Mouse (Mus musculus) adrenal gland, postnatal 36 days (tissue): Measurements from ENCODE around the gene Eaf2. TPM values are rescaled to one million over a fixed set of nuclear protein-coding genes. Genes with fewer than 3 reads are reported as not detected.

Experiments
- DNase-seq, 2 experiments: peaks; one replicate each; pipeline ENCODE4 v3.0.0; 2021; ENCODE audit warnings: mixed read lengths in 1 of 2
- long read RNA-seq, 2 experiments: library from polyadenylated mRNA; stranded (forward); transcript quantifications; one replicate each; pipeline ENCODE4 v2.0.0; 2021; ENCODE audit warnings: borderline sequencing depth in 2 of 2
- total RNA-seq, 2 experiments: library from RNA; stranded (reverse); gene quantifications; 2 replicates each; pipeline ENCODE4 v1.2.3; 2021

Gene Eaf2
- total RNA-seq, result 1 to 10 TPM in 1 of 2 experiments, under 1 TPM in 1; 0.56 to 1.6 TPM
- long read RNA-seq, experiment 1, result 0 reads
- long read RNA-seq, experiment 2, partial matches to known transcripts, result 0 of 2 reads
- long read RNA-seq, experiment 2, other reads (novel, unspliced or antisense), result 1 of 2 reads

DNA sequence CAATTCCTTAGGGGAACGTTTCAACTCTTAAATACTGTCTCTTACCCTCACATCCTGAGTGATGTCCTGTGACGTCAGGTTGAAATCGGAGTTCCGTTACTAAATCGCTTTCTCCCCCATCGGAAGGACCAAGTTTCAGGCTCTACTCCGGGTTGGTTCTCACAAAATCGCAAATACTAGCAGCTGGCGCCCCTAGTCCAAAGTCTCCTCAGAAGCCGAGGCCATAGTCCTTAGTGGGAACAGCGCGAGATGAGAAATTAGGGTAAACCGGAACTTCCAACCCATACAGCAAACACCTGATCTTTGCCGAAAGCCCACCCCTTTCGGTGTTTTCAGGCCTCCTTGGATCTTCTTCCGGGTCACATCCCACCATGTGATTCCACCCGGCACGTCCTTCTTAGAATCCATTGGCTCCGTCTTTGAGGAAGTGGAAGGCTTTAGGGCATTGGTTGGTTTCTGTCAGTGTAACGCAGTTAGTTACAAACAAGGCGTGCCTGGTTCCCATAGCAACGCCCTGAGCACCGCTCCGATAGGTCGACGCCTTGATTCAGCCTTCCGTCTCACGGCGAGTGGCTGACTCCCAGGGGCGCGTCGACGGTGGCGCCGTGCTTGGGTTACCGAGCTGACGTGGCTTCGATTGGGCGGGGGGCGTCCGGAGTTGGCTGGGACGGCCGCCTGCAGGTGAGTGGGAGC lies at the start of gene Eaf2, which contains the start of gene Golgb1:
Eaf2 (minus strand) TSS at position 421 of the 693 bp plus-strand sequence.
Golgb1 (plus strand) TSS at position 558 of the 693 bp plus-strand sequence.
- peak; percentile 95 to 96 for DNase-seq

- DNase-seq, result peak; percentile 21 to 33
Observed at GRCm38 (mm10) chr16:36924312-36924711, 49.5 kb upstream of the Eaf2 start.

- DNase-seq, result no peak
Observed at GRCm38 (mm10) chr16:36921980-36922379, 47.2 kb upstream of the Eaf2 start.

- DNase-seq, result no peak
Observed at GRCm38 (mm10) chr16:36921067-36921613, 46.3 kb upstream of the Eaf2 start.

GRCm38 (mm10) chr16:36920410-36920809 lies 45.6 kb upstream of the Eaf2 start:
- no peak for DNase-seq

GRCm38 (mm10) chr16:36918505-36918904 lies 43.7 kb upstream of the Eaf2 start:
- DNase-seq, result no peak

GRCm38 (mm10) chr16:36914195-36914594 lies 39.4 kb upstream of the Eaf2 start:
- DNase-seq, result no peak

DNA sequence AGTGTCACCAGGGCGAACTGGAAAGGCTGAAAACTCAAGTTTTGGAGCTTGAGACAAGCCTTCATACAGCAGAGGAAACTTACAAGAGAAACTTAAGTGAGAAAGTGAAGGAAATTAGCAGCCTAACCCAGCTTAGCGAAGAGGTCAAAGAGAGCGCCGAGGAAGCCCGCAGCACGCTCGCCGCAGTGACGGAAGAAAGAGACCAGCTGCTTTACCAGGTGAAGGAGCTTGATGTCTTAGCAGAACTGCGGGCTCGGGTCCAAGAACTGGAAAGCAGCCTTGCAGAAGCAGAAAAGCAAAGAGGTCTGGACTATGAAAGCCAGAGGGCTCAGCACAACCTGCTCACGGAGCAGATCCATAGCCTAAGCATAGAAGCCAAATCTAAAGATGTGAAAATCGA lies 37.5 kb upstream of the Eaf2 start:
- no peak for DNase-seq

DNA sequence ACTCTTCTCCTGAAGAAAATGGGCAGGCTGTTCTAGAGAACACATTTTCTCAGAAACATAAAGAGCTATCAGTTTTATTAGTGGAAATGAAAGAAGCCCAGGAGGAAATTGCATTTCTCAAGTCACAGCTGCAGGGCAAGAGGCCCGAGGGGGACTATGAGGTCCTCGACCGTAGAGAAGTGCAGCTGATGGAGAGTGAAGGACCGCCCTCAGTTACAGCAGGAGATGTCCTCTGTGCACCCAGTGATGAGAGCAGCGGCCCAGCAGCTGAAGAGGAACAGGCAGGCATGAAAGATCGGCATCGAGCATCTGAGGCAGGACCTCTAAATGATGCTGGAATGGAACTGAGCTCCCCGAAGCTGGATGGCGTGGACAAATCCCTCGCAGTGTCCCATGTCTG lies 37.1 kb upstream of the Eaf2 start:
- no peak for DNase-seq

DNA sequence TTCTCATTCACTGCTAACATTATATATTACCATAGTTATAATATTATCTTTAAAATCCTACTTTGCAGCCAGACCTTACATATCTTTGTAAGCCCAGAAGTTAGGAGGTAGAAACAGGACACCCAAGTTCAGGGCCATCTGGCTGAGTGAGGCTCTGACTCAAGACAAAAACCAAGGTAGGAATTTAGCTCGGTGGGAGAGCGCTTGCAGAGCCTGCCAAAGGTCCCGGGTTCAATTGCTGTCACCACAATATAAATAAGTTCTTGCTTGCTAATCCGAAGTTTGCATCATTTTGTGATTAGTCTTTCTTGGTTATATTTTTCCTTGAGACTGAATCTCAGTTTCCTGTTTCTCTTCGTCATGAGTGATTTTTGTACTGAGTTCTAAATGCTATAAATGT lies 28.4 kb upstream of the Eaf2 start:
- DNase-seq, result peak; percentile 30 to 42

GRCm38 (mm10) chr16:36896712-36897111 lies 21.9 kb upstream of the Eaf2 start:
- no peak for DNase-seq

DNA sequence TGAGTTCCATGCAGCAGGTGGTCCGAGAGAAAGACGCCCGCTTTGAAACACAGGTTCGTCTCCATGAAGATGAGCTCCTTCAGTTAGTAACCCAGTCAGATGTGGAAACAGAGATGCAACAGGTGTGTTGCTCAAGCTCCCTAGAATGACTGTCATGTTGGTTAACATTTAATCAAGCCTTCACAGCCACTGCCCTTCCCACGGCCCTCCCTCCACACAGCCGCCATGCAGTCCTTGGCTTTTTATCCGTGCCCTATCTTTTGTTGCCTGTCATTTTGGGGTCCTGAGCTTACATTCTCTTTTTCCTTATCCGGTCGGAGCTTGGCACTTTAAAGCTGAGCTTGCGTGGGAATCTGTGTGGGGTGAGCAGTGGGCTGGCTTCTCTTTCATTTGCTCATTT lies 18.5 kb upstream of the Eaf2 start:
- DNase-seq, result no peak

- no peak for DNase-seq
Observed at GRCm38 (mm10) chr16:36891415-36891814, 16.6 kb upstream of the Eaf2 start.

- no peak for DNase-seq
Observed at GRCm38 (mm10) chr16:36890559-36890958, 15.8 kb upstream of the Eaf2 start.

DNA sequence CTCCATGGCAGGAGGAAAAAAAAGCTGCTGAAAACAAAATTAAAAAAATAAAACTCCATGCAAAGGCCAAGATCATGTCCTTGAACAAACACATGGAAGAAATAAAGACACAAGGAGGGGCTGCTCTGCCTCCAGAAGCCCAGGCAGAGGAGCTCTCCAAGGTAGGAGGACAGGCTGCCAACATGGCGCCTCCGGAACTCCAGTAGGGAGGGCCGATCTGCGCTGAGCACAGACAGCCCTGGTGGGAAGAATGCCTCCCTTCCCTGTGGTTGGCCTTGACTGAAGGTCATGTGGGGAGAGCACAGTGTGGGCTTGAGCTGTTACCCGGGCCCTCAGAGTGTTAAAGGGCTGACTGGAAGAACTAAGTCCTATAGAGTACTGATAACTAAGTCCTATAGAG lies 12.7 kb upstream of the Eaf2 start:
- DNase-seq, result peak; percentile 22 to 42

- DNase-seq, result no peak
Observed at GRCm38 (mm10) chr16:36885912-36886311, 11.1 kb upstream of the Eaf2 start.

- peak; percentile 34 to 42 for DNase-seq
Observed at GRCm38 (mm10) chr16:36884881-36885280, 10.1 kb upstream of the Eaf2 start.

DNA sequence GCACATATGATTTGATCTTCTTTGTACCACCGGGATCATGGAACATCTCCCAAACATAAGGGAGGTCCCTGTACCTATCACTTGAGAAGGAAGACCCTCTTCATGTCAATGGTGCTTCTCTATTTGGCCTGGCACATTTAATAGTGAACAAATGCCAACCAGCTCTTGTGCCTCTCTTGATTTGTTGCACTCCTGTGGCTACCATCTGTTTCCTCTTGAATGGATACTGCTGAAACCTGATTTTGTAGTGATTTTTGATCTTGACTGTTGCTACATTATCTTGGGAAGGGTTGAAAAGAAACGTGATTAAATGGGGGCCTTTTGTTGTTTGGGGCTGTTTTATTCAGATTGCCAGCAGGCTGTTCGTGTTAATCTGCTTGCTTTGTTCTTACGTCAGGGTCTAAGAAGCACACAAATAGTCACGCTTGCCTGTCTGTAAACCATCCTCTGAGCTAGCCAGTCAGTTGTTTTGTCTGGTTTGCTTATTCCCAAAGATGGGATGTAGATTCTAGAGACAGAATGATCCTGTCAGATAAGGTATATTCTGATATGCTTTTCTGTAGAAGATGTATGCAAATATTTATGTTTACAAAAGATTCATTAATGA lies 8.0 kb upstream of the Eaf2 start:
- DNase-seq, result no peak

DNA sequence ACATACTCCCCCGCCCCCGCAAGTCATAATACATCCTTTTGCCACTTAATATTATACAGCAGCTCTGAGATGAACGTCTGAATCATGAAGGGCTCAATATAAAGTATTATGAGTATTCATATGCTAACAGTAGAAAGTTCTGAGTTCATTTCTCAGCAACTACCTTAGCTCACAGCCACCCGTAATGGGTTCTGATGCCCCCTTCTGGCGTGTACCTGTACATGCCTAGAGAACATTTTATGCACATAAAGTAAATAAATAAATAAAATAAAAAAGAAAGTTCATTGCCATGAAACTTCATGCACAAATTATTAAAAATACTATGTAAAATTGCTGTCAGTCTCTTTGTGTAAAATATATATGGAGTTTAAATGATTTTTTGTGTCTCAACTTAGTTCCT lies 2.5 kb upstream of the Eaf2 start:
- DNase-seq, result peak in 1 of 2 experiments; percentile 16

- DNase-seq, result peak; percentile 66 to 74
Observed at GRCm38 (mm10) chr16:36875276-36875851, 561 bp upstream of the Eaf2 start.

GRCm38 (mm10) chr16:36869442-36869841 lies 5.4 kb downstream of the Eaf2 start:
- no peak for DNase-seq

DNA sequence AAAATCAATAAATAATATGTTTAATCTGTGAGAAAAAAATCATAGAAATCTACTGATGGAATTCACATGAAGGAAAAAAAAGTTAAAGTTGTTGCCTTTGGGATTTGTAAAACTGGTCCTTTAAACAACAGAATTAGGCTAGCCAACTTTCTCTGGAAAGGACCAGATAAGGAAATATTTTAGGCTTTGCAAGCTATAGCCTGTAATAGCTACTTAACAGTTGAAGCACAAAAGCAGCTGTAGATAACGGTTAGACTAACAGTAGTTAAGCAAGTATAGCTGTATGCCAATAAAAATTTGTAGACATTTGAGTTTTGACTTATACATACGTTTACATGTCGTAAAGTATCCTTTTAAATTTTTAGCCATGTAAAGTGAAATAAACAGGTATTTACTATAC lies 11.2 kb downstream of the Eaf2 start:
- DNase-seq, result no peak

- no peak for DNase-seq
Observed at GRCm38 (mm10) chr16:36851202-36851601, 23.6 kb downstream of the Eaf2 start.
